Mouse (Mus musculus) inflammation-experienced regulatory T-cells, adult 16 weeks (primary cell): Measurements from ENCODE around the gene Nop53. TPM values are rescaled to one million over a fixed set of nuclear protein-coding genes. Genes with fewer than 3 reads are reported as not detected.

Experiments used
- polyA plus RNA-seq: library from polyadenylated mRNA; unstranded; fragments of 100-300 nt; shearing (Covaris generic); gene quantifications from one replicate; pipeline ENCODE4 v1.2.1, GENCODE M21; 2017

Nop53 gene
- polyA plus RNA-seq = 387 TPM

DNA sequence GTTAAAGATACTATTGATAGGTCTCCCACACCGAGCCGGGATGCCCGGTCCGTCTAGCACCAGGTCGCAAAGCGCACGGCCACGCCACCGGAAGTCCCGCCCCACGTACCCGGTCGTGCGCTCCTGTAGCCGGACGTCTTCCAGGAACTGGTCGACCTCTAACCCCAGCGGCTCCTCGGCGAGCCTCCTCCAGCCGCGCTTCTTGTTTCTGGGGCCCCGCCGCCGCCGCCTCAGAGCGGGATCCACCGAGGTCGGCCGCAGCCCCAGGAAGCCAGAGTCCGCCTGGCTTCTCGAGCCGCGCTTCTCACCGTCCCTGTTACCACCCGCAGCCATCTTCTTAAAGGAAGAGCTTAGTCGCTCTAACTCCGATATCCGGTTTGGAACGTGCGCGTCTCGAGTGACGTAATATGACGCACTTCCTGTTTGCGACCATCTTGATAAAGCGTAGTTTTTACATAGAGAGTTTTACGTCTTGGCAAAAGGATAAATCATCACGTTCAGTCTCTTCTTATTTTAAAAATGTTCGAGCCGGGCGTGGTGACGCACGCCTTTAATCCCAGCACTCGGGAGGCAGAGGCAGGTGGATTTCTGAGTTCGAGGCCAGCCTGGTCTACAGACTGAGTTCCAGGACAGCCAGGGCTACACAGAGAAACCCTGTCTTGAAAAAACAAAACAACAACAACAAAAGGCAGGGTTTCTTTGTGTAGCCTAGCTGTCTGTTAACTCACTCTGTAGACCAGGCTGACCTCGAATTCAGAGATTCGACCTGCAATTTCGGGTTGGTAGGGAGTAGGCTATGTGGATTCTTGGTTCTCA, at the start of gene Nop53:
Nop53 (minus strand) TSS at position 354 of the 816 bp plus-strand sequence.

GRCm38 (mm10) chr7:15967312-15967711, 21.4 kb upstream of the Nop53 start, which contains the start of gene Ehd2:
Gene Ehd2, minus strand, starts transcription at chr7:15967567.

DNA sequence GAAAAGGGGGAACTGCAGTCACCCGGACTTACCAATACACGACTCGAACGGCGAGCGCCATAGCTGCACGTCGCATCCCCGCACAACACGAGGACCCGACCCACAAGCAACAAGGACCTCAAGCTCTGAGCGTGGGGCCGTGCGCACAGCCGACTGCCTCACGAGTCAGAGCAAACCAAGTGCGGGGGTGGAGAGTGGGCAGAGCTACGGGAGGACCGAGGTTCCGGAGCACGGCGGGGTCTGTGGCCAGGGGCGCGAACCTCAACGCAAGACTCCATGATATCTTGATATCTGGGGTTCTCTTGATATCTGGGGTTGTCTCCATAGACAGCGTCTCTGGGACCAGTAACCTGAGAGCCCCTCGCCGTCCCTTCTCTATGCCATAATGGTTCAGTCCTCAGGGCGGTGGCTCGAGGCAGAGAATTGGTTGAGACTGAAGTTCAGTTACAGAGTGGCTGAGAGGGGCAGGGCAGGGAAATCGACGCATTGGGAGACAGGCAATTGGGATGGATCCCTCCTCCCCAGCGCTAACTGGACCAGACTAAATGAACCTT, 23.6 kb downstream of the Nop53 start, which contains the start of gene Selenow:
Selenow (minus strand) TSS at position 183 of the 554 bp plus-strand sequence.

Other genes with a start within 250 kb of the Nop53 start
- gene Obox5, start 195.9 kb downstream of the Nop53 start, polyA plus RNA-seq = not detected
- not detected for gene Obox6, start 106.4 kb downstream of the Nop53 start, polyA plus RNA-seq
- gene Crx, start 66.1 kb downstream of the Nop53 start, polyA plus RNA-seq = not detected
- gene Crxos, start 63.5 kb downstream of the Nop53 start, polyA plus RNA-seq = not detected
- 557 TPM for gene Selenow, start 23.7 kb downstream of the Nop53 start, polyA plus RNA-seq
- gene Ehd2, start 21.5 kb upstream of the Nop53 start, polyA plus RNA-seq = not detected
- gene Bicra, start 101.8 kb upstream of the Nop53 start, polyA plus RNA-seq = 5.9 TPM
- 0.06 TPM for gene Zfp541, start 115.7 kb upstream of the Nop53 start, polyA plus RNA-seq
- 262 TPM for gene Napa, start 152.4 kb upstream of the Nop53 start, polyA plus RNA-seq
- 28.6 TPM for gene Kptn, start 173.8 kb upstream of the Nop53 start, polyA plus RNA-seq
- gene Slc8a2, start 183.8 kb upstream of the Nop53 start, polyA plus RNA-seq = not detected
- gene Meis3, start 229.0 kb upstream of the Nop53 start, polyA plus RNA-seq = 82.0 TPM